Mouse (Mus musculus): Measurements from ENCODE around the gene Fam126a.

DNA sequence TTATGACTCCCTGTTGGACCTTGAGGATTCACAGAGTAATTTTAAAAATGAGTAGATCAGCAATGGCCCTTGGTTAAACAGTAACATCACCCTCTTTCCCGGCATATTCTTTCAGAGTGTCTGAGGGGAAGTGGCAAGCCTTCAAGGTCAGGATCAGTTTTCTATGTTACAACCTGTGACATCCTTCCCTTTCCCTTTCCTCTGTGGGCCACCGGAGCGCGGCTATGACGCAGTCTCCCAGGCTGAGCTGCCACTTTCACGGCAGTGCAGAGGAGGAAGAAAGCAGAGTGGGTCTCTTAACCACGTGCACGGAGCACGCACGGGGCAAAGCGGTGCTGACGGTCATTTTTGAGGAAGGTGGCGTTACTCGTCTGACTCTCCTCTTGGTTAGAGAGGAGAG lies 52.0 kb downstream of the Fam126a start:
- TF ChIP-seq POLR2A (IDR thresholded peaks at IDR 0.05; ENCODE audit: insufficient read depth, low read length) (no peak), CTCF (IDR thresholded peaks at IDR 0.05; ENCODE audit: low read depth, low read length) (no peak)
